Mouse (Mus musculus) CD8-positive naive resting alpha-beta T cell, adult 2 months (primary cell): ENCODE results near the gene Rab3a.
A peak's percentile ranks its signal among the peaks of the same experiment; 100 is the strongest.

Experiments used
- DNase-seq, 2 experiments: peaks; one replicate each; pipeline ENCODE4 v3.0.0; 2022; ENCODE audit warnings: low read depth in 2 of 2, low spot score in 2 of 2

Rab3a gene

GRCm38 (mm10) chr8:70772890-70773289, 18.4 kb downstream of the Rab3a start:
- no peak for DNase-seq

DNA sequence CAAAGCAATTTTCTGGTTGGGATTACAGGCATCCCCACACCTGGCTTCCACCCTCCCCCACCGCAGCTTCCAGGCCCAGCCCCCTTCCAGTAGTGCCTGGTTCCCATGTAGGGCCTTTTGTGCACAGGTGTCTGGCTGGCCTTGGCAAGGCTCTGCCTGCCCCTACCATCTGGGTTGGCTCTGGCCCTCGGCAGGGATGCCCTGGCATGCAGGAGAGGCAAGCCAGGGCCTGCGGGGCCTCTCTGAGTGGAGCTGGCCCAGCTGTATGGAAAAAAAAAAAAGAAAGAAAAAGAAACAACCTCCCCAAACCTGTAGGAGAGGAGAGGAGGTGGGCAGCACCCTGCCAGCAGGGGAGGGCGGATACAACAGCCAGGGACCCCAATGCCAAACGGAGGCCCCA, 18.9 kb downstream of the Rab3a start:
- no peak for DNase-seq

DNA sequence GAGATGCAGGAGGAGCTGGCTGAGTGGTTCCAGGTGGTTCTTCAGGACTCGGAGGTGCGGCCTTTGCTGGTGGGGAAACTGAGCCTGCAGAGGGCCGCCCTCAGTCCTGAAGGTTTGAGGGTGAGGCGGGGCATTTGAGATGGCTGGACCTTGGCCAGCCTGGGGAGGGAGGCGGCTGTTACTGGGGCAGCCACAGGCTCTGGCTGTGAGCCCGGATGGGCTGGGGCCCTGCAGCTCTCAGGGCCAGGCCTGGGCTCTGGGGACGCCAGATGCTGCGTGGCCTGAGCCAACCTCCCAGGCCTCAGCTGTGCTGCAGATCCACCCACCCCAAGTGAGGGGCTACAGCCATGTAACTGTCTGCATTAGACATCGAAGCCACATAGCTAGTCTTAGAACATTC, 19.4 kb downstream of the Rab3a start:
- DNase-seq: no peak

DNA sequence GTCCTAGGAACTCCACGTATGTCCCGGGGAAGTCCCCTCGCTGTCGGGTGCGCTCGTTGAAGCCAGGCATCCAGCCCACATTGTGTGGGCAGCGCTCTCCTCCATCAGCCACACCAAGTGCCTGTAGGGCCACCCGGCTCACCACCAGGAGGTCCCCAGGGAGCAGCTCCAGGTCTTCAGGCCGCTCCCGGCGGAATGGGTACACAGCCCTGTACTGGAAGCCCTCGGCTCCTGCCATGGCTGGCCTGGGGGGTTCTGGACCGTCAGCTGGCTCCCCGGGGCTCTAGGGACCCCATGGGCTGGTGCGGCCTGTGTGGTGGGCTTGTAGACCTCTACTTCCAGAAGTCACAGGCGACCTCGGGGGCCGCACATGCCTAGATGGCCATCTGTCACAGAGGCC, 20.3 kb downstream of the Rab3a start:
- no peak for DNase-seq

GRCm38 (mm10) chr8:70775227-70775626, 20.7 kb downstream of the Rab3a start:
- DNase-seq: no peak

DNA sequence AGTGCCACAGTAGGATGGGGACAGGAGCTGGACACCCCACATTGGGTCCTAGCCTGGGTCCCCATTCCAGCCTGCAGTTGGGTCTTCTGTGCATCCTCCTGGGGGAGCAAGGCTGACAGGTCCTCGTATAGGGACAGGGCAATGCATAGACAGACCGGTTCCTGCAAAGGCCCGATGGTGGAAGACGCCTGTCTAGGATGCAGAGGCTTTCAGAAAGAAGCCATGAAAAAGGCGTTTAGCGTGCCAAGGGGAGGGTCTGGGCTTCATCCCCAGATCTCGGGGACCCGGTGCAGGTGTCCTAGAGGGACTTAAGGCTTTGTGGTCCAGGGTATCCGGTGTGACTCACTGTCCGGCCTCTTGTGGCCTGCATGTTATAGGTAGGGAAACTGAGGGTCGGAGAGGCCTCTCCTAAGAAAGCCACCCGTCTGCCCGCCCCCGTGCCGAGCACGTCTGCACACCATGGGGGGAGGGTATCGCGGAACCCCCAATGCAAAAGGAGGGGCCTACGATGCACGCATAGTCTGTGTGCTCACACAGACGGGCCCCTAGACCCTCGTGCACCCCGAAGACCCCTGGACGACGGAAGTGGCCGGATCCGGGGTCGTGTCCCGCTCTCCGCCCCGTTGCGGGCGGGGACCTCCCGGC, 21.5 kb downstream of the Rab3a start:
- DNase-seq: no peak

- DNase-seq: peak; percentile 93 to 97
Measured at GRCm38 (mm10) chr8:70776496-70777444, 22.3 kb downstream of the Rab3a start, which contains the start of gene Pik3r2. Gene Pik3r2 (minus strand): TSS chr8:70776713.

GRCm38 (mm10) chr8:70780093-70780492, 25.6 kb downstream of the Rab3a start:
- DNase-seq: no peak

GRCm38 (mm10) chr8:70786291-70787050, 32.0 kb downstream of the Rab3a start:
- DNase-seq: no peak

- no peak for DNase-seq
Measured at GRCm38 (mm10) chr8:70787051-70787445, 32.6 kb downstream of the Rab3a start.

GRCm38 (mm10) chr8:70787941-70788667, 33.6 kb downstream of the Rab3a start:
- no peak for DNase-seq

- no peak for DNase-seq
Measured at GRCm38 (mm10) chr8:70789046-70789445, 34.6 kb downstream of the Rab3a start.

DNA sequence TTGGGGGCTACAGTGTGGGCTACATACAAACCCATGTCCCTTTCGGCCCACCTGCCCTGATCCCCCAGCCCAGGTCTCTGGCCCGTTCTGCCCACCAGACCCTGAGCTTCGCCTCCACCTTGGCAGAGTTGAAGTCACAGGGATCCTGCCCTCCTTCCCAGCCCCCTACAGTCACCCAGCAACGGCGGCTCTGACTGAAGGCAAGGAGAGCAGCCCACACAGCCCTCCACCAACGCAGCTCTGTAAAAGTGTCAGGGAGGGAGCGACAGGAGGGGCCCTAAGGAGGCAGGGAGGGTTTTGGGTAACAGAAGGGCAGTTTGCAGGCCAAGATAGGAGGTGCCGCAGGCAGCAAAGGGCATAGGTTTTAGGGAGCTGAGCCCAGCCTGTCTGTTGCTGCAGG, 36.4 kb downstream of the Rab3a start:
- DNase-seq: no peak

DNA sequence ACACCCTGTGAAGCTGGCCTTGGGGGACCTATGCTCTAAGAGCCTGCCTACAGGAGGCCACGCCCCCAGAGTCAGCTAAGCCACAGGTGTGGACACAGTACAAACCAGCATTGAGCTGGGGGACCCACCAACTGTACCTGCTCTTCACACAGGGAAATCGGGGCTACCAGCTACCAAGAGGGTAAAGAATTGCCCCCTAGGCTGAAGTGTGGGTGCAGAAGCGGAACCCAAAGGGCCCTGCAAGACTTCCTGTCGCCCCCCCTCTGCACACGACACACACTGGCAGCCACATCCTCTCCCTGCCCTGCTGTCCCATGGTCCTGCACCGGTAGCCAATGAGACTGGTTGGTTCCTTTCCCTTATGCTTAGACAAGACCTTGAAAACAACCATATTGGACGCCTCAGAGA, 36.8 kb downstream of the Rab3a start:
- peak; percentile 62 to 83 for DNase-seq

- peak; percentile 96 to 99 for DNase-seq
Measured at GRCm38 (mm10) chr8:70791975-70792691, 37.7 kb downstream of the Rab3a start.

GRCm38 (mm10) chr8:70792700-70793099, 38.2 kb downstream of the Rab3a start:
- no peak for DNase-seq

- DNase-seq: no peak
Measured at GRCm38 (mm10) chr8:70794215-70794614, 39.7 kb downstream of the Rab3a start.

DNA sequence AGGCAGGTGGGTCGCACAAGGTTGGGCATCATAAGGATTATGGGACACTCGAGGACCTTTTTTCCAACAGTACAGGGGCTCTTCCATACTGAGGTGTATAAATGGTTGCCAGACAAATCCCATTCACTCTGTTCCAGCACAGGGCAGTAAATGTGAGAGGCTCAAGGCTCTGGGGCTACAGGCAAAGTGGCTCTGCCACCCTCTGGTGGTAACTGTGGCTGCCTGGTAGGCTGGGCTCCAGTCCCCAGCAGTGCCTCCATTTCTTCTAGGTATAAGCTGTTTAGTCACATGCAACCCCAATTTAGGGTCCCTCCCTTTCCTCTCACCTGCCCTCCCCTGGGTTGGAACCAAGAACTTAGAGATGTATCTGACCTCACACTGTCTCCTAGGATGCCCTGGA, 40.9 kb downstream of the Rab3a start:
- no peak for DNase-seq

DNA sequence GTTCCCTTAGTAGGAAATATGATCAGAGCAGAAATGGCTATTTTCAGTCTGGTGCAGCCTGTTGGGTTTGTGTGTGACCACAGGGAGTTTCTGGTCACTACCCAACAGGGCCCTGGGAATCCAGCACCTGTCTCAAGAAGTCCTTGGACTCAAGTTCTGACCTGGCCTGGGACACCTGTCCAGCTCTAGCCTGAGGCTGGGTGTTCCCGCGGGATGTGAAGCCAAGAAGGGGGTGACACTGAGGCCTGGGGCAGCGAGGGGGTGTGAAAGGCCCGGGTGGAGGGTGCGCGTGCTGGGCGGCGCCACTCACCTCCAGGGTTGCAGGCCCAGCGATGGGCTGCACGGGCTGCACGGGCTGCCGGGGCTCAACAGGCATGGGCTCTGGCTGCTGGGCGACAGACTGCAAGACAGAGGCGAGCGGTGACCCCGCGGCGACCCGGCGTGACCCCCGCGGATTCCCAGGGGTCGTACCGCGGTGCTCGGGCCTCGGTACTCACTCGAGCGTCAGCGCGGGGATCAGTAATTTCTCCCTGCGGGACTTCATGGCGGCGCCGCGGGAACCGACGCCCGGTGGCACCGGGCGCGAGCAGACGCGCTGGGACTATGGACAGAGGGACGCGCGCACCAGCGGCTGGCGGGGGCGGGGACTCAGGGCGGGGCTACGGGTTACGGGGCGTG, 42.1 kb downstream of the Rab3a start:
- no peak for DNase-seq
